Mouse (Mus musculus): ENCODE measurements around the gene Sec14l4.
"Not testable (repeated sequence)": the region's sequence is repeated elsewhere in the genome, so short reads cannot be mapped to it uniquely, and the experiment has no call there.

Sec14l4 gene

DNA sequence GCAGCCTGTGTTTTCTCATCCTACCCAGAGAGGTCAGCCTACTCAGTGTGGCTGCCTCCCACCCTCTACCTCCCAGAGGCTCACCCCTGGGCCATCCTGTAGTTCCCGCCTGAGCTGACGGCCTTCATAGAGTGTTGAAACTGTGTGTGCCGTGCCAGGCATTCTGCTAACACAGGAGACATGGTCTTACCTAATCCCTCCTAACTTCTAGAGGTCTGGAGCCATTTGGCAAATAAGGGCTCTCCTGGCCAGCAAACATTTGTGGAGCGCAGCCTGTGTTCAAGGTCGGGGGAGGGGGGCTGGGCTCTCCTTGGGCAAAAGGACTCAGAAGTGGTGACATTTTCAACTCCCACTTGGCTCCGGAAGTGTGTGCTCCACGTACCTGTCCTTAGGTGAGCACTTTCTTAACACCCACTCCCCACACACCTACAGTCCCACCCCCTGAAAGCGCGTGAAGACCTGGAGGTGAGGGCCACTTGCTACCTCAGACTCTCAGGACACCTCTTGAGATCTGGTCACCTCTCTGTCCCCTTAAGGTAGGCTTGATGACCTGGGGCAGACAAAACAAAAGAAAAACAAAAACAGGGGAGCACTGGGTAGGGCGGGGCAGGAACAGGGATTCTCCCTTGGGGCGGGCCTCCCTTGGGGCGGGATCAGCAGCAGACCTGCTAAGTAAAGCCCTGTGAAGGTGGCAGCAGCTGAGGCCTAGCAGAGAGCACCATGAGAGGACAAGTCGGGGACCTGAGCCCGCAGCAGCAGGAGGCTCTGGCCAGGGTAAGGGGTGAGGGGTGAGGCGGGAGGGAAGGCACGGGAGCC, at the start of gene Sec14l4:
Sec14l4 (plus strand) TSS at position 337 of the 816 bp plus-strand sequence.
- no peak for DNase-seq

DNA sequence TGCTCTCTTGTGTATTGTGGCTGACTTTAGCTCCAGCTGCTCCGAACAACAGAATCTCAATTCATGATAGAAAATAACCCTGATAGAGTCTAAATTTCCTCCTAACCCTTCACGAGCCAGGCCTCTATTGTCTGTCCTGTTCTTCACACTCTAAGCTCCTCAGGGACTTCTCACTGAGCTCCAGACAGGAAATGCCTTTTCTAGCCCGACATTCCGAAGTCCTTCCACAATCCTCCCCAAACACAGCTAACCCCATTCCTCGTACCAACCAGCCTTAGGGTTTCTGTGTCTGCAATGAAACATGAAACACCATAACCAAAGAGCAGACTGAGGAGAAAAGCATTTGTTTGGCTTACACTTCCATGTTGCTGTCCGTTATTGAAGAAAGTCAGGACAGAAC, 49.7 kb upstream of the Sec14l4 start:
- no peak for DNase-seq

DNA sequence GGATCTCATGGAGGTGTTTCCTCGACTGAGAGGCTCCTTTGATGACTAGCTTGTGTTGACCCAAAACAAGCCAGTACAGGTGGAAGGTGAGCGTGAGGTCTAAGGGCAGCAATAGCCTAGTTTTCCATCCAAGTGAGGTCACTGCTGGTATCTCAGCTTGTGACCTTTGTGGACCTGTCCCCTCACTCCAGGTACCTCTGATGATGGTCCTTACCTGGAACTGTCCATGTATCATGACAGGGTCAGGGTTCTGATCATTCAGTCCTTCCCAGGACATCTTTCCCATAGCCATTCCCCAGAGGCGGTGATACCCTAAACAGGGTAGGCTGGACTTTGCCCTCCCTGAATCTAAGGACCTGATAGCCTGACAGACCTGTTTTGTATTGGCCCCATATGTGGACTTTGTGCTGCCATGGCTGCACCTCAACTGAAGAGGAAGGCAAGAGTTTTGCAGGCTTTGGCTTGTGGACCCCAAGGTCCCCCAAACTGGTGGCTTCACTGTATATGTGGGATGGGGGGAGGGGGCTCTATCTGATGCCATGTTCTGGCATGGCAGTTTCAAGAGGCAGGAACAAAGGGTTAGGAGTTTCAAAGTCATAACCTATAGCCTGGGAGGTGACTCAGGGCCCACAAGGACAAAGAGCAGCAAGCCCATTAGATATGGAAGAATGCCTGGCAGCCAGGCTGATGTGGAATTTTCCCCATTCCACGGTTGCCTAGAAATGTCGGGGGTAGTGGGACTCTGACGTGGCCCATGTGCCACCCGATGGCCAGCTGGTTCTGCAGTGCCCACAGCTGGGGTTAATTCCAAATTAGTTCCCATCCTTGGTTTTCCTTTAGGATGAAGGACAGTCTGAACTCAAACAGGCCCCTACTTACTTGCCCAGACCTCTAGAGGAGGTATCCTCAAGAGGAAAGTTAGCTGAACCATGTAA, 48.7 kb upstream of the Sec14l4 start:
- DNase-seq, result no peak

DNA sequence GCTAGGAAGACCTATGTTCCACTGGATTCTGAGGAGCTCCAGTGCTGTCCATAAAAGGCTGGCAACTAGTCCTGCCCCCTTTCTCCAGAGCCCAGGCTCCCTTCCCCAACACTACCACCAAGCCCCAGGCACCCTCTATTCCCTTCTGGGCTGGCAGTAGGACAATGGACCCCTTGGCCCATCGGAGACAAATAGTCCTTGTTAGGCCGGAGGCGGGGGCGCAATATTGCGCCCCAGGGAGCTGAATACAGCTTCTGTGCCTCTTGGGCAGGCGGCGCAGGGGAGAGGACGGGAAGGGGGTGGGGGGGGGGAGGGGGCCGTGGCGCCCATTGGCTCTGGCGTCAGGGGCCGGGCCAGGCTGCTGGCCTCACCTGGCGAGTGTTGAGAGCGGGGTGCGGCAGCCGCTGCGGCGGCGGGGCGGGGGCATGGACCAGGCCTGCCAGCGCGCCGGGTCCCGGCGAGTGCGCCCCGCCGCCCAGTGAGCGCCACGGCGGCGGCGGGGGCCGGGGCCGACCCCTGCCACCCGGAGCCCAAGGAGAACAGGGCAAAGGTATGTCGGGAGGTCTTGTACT, 47.9 kb upstream of the Sec14l4 start, which contains the start of gene Gal3st1:
Gal3st1 (plus strand) TSS at position 346 of the 572 bp plus-strand sequence.
- DNase-seq, result no peak

DNA sequence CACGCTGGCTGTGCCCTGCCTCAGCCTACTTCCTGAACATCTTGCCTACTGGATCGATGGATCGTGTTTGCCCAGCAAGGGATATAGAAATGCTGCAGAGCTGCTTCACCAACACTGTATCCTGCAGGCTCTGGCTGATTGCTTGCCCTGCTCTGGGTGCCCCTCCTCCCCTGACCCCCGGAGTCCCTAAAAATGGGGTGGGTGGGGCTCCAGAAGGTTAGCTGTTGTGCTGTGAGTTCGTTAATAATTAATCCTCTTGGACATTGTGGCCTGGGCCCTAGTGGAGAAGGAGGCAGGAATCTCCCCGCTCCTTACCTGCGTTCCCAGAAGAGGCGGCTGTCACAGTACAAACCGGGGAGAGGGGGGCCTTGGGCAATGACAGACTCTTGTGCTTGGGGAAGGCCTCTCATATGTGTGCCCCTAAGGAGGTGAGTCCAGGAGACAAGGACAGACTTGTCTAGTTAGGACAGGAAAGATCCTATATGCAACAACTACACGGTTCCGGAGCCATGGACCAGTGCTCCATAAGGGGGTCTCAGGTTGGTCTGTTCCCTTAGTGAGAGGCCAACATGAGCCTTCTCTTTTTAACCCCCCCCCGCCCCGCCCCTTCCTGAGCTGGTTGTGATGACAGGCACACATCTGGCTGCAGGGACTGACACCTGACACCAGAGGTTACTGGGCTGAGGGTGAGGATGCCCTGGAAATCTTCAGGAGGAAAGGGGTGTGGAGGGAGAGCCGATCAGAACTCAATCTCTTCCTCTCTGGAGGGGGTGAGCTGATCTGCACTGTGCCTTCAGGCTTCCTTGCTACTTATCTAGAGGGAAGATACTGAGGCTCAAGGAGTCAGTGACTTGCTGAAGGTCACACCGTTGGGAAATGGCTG, 47.2 kb upstream of the Sec14l4 start:
- DNase-seq, result no peak

DNA sequence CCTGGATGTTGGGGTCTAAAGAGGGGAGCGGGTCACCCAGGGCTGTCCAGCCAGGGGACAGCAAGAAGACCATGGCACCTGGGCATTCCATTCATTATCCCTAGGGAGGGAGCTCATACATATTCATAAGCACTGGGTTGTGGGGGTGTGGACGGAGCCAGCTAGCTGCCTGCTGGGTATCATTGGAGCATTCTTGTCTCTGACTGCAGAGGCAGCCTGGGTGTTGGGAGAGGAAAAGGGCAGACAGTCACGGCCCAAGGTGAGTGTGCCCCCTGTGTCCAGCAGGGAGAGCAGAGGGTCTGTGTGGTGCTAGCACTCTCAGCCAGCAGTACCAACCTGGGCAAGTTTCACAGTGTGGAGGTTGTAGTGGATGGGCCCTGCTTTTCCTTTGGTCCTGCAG, 41.5 kb upstream of the Sec14l4 start:
- DNase-seq, result no peak

DNA sequence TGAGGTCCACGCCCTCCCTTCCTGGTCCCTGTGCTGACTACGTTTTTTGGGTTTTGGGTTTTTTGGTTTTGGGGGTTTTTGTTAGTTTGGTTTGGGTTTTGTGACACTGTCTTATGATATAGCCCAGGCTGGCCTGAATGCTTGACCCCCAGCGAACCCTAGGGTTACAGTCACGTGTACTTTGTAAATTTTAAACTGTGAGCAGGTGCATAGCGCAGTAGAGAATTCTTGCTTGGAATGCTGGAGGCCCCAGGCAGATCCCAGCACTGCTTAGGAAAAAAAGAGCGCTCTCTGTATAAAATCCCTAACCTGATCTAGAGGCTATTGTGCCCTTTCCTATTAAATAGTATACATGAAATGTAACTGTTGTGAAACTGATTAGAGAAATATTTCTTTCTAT, 38.1 kb upstream of the Sec14l4 start:
- DNase-seq, result no peak

DNA sequence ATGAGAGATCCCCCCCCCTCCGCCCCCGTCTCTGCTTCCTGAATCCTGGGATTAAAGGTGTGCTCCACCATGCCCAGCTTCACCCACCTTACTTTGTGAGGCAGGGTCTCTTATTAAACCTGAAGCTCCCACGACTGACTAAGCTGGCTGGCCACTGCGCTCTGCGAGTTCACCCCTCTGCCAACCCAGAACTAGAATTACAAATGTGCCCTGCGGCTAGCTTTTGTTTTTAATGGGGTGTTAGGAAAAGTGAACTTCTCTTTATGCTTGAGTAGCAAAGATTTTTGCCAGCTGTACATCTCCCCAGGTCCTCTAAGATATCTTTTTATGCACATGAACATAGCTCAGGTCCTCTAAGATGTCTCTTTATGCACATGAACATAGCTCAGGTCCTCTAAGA, 37.3 kb upstream of the Sec14l4 start:
- no peak for DNase-seq

DNA sequence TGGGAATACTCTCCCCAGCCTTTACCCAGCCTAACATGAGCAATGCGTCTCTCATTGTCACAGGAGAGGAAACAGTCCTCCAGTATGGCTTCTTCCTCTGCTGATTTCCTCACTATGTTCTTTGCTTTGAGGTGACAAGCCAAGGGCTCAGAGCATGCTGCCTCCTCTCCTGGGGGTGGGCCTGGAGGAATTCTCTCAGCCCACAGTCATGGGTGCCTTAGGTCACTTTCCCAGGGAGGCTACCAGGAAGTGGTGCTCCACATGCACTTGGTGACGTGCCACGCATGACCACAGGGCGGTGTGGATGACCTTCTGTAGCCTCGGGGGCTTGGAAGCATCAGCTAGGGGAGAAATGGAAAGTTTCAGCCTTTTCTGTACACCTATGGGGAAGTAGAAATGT, 35.8 kb upstream of the Sec14l4 start:
- DNase-seq, result no peak

DNA sequence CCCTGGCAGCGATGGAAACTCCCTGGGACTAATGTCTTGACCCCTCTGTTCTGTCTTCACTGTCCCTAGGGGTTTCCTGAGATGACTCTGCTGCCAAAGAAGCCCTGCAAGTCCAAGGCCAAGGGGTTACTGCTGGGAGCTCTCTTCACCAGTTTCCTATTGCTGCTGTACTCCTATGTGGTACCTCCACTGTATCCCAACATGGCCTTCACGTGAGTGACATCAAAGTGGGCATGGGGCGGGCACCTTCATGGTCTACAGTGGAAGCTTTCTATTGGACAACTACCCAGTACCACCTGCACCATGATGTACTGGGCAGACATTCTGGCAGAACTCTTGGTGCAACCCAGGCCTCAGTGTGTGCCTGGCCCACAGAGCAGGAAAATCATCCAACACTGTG, 34.4 kb upstream of the Sec14l4 start:
- DNase-seq, result no peak

DNA sequence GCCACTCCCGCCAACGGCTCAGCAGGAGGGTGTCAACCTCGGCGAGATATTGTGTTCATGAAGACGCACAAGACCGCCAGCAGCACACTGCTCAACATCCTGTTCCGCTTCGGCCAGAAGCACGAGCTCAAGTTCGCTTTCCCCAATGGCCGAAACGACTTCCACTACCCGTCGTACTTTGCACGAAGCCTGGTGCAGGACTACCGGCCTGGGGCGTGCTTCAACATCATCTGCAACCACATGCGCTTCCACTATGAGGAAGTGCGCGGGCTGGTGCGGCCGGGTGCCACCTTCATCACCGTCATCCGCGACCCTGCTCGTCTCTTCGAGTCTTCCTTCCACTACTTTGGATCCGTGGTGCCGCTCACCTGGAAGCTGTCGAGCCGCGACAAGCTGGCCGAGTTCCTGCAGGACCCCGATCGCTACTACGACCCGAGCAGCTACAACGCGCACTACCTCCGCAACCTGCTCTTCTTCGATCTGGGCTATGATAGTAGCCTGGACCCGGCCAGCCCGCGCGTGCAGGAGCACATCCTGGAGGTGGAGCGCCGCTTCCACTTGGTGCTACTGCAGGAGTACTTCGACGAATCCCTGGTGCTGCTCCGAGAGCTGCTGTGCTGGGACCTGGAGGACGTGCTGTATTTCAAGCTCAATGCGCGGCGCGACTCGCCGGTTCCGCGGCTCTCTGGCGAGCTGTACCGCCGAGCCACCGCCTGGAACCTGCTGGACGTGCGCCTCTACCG, 33.1 kb upstream of the Sec14l4 start:
- no peak for DNase-seq

DNA sequence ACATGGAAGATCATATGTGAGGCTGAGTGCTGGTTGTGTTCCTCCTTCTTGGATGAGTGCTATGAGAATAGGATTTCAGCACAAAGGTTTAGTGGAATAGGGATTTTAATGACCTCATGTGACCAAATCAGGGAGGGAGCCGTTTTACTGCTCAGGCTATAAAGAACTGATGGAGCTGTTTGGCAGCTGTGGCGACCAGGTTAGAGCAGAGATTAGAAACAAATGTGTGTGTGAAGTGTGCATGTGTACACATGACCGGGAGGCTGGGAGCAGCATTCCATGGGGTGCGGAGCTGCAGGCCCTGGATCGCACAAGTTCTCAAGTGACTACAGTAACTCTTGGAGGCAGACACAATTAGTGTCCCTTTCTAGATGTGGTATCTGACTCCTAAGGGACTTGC, 31.7 kb upstream of the Sec14l4 start:
- DNase-seq, result no peak

DNA sequence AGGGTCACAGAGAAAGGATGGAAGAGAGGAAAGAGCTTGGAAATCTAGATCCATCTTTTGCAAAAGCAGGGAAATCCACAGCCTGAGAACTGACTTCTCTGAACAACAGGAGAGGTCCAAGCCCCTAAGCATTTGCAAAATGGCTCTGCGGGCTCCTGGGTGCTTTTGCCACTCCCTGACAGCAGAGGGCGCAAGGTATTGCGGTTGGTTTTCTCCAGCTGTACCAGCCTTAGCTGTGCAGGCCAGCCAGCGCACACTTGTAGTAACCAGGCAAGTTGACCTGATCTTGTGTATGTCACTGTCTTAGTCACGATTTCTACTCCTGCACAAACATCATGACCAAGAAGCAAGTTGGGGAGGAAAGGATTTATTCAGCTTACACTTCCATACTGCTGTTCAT, 29.7 kb upstream of the Sec14l4 start:
- peak in 1 of 2 experiments; percentile 49 for DNase-seq

DNA sequence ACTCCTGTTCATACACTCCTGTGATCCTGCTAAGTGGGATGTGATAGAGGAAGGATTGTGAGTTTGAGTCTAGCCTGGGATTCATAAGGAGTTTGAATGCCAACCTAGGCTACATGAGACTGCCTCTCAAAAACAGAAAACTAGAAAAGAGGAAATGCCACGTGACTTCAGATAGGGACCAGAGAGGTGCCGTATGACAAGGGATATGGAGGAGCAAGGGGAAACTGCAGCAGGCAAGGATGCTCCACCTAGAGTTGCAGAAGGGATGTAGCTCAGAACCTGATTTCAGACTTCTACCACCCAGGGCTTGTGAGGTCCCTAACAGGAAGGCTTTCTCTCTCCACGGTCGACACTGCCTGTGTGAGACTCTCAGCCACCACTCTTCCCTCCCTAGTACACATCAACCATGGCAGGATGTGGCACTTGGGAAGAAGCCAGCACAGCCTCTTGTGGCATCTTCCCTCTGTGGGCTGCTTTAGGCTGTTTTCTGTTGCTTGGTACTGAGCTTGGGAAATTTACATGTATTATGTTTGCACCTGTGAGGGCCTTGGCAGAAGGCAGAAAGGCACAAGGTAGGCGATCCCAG, 25.9 kb upstream of the Sec14l4 start:
- no peak for DNase-seq

DNA sequence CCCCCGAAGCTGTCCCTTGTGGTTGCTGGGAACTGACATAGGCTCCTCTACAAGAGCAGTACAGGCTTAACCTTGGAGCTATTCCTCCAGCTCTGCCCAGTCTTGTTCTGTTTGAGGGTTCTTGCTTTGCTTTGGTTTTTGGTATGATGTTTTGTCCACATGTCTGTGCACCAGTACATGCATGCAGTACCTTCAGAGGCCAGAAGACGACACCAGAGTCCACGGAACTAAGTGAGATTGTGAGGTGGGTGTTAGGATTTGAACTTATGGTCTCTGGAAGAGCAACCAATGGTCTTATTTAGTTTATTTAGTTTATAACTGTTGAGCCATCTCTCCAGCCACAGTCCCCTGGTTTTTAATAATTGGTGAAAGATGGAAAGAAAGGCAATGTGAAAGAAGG, 24.8 kb upstream of the Sec14l4 start:
- DNase-seq, result no peak

DNA sequence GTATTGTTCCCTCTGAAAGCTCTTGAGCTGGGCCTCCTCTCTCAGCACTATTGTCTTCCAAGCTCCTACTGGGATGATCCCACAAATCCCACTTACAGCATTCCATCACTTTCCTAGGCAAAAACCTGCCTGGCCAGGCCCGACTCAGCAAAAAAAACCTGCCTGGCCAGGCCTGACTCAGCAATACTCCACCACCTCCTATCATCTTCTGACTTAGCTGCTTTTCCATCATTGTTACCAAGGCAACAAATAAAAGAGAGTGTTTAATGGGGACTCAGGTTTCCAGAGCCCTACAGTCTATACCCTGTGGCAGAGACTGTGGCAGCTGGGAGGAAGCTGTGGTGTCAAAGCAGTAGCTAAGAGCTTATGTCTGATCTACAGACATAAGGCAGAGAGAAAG, 18.6 kb upstream of the Sec14l4 start:
- no peak for DNase-seq

DNA sequence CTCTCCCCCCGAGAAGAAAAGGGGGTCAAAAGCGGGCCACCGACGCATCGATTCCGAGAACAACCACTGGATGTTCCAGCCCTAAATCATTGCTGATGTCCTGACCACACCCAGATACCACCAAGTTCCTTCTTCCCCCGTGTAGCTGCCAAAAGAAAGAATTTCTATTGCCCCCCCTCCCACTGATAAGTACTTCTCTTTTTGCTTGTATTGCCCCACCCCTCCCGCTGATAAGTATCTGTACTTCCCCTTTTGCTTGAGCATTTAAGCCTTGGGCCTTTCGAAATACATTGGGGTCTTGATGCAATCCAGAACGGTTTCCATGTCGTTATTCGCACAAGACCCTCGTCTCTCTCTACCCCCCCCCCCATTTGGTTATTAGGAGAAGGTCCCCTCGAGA, 15.5 kb upstream of the Sec14l4 start:
- DNase-seq, result not testable (repeated sequence)

DNA sequence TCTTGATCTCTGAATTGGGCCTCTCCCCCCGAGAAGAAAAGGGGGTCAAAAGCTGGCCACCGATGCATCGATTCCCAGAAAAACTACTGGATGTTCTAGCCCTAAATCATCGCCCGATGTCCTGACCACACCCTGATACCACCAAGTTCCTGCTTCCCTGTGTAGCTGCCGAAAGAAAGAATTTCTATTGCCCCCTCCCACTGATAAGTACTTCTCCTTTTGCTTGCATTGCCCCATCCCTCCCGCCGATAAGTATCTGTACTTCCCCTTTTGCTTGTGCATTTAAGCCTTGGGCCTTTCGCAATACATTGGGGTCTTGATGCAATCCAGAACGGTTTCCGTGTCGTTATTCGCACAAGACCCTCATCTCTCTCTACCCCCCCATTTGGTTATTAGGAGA, 9.2 kb upstream of the Sec14l4 start:
- not testable (repeated sequence) for DNase-seq

DNA sequence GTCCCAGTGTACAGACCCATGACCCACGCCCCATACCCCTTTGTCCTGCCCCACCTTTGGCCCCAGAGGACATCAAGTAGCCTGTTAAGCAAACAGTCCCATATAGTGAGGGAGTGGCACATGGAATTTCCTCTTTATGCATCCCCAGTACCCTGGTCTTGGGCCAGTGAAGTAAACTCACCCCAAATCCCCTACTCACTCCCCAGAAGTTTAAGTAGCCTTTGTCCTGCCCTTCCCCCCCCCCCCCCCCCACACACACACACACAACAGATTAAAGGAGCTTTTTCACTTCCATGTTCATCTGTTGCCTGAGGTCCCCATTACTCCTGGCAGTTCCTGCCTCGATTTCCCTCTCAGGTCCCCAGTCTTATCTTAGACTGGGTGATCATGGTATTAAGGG, 7.9 kb upstream of the Sec14l4 start:
- no peak for DNase-seq

DNA sequence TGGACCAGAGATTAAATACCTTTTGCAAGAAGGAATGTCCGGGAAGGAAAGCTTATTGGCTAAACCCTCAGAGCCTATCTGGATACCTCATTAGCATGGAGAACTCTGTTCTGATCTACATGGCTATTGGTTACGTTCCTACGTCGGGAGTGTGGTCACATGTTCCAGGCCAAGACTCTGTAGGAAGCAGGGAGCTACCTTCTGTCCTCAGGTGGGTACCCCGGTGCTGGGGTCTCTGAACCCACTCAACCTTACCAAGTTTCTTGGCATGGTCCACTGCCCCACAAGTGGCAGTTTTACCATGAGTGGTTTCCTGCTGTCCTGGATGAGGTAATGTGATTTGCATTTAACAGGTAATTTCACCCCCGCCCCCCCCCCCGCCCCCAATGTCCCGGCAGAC, 4.2 kb upstream of the Sec14l4 start:
- no peak for DNase-seq

All from spleen, adult 18-20 months (tissue).